Mouse (Mus musculus) gastrocnemius, postnatal 10 days (tissue): ENCODE measurements around the gene Ola1. TPM values are rescaled to one million over a fixed set of nuclear protein-coding genes. Genes with fewer than 3 reads are reported as not detected.
A peak's percentile ranks its signal among the peaks of the same experiment; 100 is the strongest.

Experiments
- DNase-seq: peaks from one replicate; pipeline ENCODE4 v3.0.0; 2021; ENCODE audit warnings: mixed read lengths
- total RNA-seq, 2 experiments: library from RNA; stranded (reverse); gene quantifications; 2 replicates each; pipeline ENCODE4 v1.2.3; 2021

The Ola1 gene
- total RNA-seq, 2 experiments from 2014 or later: 101 to 120 TPM

DNA sequence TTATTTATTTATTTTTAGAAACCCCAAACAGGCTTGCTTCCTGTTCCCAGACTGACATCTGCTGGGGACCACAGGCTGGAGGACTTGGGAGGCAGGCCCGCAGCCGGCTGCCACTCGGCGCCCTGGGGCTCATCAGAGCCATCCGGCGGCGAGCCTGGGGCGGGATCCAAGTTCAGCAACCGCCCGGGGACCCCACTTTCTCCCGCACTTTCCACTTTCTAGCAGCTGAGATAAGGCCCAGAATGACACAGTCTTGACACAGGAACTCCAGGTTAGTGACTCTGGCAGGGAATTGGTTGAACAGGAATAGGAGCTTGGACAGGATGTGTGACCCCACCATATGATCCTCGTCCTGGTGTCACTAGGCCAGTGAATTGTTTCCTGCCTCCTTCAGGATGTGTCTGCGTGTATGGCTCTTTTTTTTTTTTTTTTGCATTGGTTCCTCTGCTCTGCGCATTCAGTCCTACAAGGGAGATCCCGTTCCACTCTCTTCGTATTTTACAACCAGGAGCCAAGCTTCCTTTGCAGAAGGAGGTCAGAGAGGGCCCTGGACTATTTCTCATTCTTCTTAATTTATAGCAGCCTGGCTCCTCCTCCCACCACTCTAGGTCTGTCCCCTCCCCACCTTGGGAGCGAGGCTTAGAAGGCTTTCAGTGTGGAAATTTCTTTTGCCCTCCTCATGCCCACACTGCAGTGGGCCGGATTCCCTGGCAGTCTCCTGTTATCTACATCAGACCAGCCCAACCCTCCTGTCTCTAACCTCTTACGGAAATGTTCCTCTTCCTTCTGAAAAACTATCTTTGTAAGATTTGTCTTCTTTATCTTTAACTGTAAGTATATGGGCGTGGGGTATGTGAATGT lies 152.2 kb downstream of the Ola1 start:
- DNase-seq: peak; percentile 43

DNA sequence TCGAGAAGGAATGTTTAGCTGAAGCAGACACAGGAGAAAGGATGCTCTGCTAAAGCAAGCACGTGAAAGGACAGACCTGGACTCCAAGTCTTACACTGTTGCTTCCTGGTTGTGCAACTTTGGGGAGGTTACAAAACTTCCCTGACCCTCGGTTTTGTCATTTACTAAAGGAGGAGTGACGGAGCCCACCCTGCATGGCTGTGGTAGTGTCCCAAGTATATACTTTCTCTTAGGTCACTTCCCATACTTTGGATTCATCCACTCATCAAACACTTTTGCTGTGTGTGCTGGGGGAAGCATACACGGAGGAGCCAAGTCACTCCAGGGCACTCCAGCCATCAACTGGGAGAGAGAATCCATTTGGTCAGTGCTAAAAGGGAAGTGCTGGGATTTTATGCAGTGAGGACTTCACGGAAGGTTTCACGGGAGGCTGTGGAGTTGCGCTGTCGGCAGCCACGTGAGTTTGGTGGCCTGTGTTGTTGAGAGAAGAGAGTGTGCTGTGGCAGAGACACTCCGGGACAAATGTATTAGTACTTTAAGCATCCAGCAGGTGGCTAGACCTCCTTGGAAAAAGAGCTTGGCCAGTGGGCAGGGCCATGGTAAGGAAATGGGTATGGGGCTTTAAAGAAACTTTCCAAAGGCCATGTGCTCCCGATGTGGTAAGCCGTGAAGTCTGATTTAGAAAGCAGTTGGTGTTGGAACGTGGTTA lies 154.7 kb downstream of the Ola1 start:
- DNase-seq: no peak

DNA sequence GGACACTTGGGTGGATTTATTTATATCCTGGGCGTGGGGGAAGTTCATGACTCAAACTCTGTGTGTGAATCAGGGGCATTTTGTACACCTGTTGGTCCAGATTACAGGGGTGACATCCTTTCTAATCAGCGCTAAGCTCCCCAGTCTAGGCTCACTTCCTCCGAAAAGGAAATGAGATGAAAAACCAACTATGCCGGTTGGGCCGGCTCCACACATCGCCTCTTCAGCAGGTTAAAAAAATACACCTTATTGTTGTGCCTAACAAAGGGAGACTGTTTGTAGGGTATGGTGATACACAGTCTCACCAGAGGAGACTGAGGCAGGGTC lies 158.5 kb downstream of the Ola1 start:
- no peak for DNase-seq

DNA sequence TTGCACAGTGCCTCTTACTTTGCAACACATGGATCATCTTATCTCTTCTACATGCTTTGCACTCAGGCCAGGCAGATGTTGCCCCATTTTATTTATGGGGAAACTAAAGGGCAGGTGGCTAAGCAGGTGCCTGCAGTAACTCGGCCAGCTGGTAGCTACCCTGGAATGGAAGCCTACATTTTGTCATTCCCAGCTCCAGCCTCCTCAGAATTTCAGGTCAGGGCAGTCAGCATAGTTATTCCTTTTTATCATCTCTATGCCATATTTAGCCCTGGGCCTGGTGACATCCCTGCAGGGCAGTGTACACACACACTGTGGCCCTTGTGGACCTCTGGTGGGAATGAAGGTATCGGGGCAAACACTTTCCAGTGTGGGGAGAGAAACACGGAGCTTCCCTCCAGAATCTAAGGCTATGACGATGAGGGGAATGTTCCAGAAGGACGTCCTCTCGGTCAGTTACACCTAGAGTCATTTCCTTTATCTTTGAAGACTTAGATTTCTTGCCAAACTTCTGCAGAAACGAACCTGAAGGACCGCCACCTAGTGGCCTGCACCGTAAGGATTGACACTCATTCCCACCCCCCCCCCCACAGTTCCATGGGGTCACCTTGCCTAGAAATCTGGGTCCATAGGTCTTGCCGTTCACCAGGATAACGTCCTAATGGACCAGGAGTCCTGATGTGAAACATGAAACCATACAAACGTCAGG lies 159.0 kb downstream of the Ola1 start:
- DNase-seq: peak; percentile 49

DNA sequence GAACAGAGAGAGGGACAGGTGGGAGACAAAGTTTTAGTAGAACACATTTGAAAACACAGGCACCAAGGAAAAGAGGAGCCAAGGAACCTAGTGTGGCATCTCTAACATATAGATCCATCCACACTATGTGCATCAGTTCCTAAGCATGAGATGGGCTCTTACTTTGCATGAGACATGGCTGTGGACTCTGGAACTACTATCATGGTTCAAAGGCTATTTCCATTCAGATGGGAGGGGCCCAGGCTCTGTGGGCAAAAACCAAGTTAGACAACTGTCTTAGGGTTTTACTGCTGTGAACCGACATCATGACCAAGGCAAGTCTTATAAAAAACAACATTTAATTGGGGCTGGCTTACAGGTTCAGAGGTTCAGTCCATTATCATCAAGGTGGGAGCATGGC lies 160.4 kb downstream of the Ola1 start:
- DNase-seq: no peak

DNA sequence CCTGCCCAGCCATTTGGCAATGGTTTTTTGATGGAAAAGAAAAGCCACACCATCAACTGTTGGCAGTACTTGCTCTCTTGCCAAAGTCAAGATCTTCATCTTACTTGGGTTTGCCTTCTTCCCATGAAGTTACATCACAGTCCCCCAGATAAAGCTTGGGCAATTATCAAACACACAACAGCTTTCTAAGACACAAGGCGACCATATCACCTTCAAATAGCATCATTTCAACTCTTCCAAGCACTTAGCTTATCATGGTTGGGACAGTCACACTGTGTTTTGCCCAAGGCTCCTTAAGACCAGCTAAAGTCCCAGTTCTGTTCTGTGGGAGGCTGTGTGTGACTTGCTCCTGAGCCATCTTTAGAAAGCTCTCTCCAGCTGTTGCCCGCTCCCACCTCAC lies 161.1 kb downstream of the Ola1 start:
- no peak for DNase-seq

DNA sequence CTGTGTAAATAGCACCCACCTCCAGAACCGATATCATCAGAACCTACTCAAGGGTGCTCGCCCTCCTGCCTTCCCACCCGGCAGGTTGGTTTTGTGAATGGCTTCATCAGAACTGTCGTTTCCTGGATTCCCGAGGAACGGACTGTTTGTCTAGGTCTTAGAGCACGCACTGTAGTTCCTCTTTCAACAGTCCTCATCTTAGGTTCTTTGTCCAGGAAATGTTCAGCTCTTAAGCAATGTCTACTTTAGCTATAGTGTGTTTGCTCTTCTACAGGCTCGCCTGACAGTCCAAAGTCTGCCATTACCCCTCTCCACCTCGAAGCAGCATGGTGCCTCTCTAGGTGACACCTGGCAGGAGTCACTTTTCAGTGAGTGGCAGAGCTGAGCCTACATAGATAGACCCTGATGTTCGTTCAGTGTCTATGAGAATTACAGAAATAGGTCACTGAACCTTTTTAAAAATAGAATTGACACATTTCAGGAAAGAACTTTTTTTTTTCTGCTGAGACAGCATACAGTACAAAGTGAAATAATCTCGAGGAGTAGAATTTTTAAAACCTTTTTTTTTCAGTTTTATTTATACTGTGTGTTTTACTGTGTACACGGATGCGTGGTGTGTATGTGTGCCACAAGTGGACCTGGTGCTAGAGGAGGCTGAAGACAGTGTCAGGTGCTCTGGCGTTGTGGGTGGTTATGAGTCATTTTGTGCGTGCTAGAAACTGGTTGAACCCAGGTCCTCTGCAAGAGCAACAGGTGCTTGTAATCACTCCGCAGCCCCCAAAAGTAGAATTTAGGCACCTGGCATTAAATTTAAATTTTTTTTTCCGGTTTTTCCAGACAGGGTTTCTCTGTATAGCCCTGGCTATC lies 162.4 kb downstream of the Ola1 start:
- no peak for DNase-seq

DNA sequence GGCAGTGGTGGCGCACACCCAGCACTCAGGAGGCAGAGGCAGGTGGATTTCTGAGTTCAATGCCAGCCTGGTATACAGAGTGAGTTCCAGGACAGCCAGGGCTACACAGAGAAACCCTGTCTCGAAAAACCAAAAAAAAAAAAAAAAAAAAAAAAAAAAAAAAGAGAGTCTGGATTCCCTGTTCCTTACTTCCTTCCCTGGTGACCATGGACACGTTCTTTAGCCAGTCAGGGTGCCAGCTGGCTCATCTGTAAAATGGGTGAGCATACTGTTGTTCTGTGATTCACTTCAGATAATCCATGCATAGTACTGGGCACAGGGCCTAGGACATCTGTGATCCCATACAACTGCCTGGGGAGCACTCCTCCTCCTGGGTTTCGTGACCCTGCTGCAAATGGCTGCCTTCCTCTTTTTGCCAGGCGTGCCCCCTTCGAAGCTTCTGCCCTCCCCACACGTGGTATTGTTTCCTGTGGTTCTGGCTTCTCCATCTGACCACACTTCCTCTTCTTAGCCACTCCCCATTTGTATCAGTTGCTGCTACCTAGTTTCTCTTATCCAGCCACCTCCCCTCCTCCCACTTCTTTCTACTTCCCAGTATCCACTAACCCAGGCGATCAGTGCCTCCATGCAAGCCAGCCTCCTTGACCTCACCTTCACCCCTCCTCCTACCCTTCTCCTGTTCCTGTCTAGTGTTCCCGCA lies 164.8 kb downstream of the Ola1 start:
- DNase-seq: no peak

DNA sequence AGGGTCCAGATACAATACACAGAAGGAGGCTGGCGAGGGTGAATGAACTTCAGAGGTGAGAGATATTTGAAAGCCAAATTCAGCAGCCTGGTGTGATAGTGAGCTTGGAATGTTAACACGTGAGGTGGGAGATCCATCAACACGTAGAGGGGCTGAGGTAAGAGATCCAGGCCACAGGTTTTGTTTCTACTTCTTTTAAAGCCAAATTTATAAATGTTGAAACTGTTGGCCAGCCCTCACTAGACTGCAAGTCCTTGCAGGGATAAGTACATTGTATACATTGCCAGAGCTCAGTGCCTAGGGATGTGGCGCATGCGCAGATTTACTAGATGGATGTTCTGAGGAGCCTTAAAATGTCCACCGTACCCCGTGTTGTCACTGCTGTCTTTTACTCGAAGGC lies 168.3 kb downstream of the Ola1 start:
- DNase-seq: no peak

DNA sequence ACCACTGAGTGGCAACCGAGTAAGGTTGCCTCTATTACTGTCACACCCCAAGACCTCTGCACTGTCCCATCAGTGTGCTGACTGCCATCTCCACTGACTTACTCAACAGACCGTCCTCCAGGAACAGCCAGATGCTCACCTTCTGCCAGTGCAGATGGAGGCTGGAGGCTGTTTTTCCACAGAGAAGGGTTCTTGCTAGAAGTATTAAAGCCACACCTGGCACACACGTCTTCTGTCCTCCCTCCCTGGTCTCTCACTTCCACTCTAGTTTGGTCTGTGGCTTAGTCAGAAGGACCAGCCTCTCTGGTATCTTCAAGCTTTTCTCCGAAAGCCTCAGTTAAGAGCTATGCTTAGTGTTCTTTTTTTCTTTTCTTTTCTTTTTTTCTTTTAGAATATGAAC lies 168.7 kb downstream of the Ola1 start:
- DNase-seq: no peak

DNA sequence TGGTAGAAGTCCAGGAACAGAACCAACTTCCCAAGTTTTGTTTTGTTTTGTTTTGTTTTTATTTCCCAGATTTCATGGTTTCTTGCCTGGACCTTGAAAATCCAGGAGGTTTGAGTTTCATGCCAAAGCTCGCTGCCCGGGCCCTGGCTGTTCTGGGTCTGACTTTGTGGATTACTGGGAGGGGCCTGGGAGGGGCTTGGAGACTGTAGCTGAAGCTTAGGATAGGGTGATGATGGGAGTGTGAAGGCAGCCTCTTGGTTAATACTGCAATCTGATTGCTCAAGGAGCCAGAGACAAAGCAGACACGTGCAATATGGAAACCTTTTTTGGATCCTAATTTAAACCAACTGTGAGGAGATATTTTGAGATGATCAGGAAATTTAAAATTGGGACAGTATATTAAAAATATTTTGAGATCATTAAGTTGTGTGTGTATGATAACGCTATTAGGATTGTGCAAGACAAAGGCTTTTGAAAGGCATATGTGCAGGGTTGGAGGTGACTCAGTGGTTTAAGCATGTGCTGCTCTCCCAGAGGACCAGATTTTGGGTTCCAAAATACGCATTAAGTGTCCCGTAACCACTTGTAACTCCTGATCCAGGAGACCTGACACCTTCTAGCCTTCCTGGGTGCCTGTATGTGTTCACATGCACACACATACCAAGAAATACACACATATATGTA lies 169.6 kb downstream of the Ola1 start:
- DNase-seq: no peak

DNA sequence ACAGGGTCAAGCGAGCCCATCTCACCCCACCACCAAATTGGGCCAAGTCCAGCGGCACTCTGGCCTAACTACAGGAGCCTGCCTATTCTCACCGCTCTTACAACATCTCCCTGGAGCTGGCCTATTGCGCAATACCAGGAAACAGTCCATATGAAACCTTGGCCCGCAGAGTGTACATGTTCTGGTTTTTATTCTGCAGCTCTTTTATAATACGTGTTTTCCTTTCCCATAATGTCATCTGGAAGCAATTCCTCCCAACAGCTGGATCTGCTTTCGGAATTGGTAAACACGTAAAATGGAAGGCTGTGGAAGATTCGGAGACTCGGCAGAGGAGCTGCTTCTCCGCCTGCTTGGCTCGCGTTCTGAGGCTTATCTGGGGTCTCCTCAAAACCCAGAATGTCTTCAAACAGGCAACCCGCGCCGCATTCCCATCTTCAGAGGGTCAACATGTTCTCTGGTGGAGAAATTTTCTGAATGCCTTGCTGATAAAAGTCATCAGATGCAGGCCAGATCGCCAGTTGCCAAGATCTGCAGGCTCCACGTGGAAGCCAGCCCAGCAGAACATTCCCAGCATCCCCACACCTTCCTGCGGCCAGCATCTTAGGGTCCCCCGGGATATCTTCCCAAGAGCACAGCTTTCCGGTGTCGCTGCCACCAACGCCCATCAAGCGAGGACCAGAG lies 171.5 kb downstream of the Ola1 start:
- DNase-seq: peak; percentile 60

DNA sequence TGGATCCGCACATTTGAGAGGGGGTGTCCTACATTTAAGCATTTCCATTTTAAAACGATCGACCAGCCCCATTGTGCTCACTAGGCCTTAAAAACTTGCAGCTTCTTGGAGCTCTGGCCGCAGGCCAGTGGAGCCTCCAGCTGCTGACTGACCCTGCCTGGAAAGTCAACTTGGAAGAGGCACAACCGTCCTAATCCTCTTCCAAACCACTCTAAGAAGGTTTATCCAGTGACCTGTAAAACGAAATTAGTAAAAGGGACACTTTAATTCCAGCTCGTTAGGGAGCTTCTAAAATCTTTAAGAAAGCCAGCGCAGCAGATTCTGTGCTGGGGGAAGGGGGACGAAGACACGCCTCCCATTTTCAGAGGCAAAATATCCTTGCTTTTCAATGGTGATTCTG lies 172.1 kb downstream of the Ola1 start:
- DNase-seq: peak; percentile 69

DNA sequence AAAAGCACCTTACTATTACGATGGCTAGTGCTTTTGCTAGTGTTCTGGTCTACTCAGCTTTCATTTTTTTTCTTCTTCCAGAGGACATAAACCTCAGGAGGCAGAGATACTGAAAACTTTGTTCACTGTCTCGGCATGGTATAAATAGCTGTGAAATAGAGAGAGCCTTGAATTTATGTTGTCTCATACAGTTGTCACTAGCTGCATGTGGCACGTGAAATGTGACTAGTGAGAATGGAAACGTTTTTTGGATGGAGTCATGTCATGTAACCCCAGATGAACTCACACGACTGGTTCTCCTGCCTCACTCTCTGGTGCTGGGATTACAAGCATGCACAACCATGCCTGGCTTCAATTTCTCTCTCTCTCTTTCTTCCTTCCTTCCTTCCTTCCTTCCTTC lies 173.2 kb downstream of the Ola1 start:
- DNase-seq: no peak

Other genes starting within 250 kb of the Ola1 start
- gene Sp3, start 238.5 kb downstream of the Ola1 start, total RNA-seq: 10 to 100 TPM; 39.7 to 52.4 TPM
- not detected for gene Gm11084, start 232.2 kb downstream of the Ola1 start, total RNA-seq
- under 1 TPM in 1 of 2 experiments, not detected in 1; 0.05 TPM for gene Sp9, start 53.0 kb upstream of the Ola1 start, total RNA-seq
- gene Scrn3, start 93.7 kb upstream of the Ola1 start, total RNA-seq: 10 to 100 TPM; 20.2 to 21.8 TPM
- 10 to 100 TPM; 14.7 to 15.2 TPM for gene Cir1, start 93.8 kb upstream of the Ola1 start, total RNA-seq
- gene Gpr155, start 167.6 kb upstream of the Ola1 start, total RNA-seq: 10 to 100 TPM; 11.9 to 12.0 TPM